Comparison of ENCODE assay signal across 25 mouse cellular contexts in the genomic region with DNA sequence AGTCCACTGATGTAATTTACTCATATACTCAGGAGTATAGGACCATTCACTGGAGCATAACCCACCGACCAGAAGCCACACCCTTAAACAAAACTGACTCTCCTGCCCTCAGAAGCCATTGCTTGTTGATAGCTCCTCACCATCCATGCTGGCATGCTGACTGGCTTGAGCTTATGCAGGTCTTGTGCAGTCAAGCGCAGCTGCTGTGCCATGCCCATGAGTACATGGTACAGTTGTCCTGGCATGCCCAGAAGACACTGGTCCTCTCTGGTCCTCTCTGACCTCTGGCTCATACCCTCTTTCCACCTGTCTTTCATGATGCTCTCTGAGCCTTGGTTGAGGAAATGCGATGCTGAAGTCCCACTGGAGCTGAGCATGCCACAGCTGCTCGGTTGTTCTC. TPM values are rescaled to one million over a fixed set of nuclear protein-coding genes. Genes with fewer than 3 reads are reported as not detected.
A peak's percentile ranks its signal among the peaks of the same experiment; 100 is the strongest.
DNase-seq lines count a peak whose midpoint lies in the region; ATAC-seq and TF ChIP-seq lines count a peak whose summit lies in the region.
"Had no signal": no experiment of that assay in that cellular context is flagged by ENCODE, and none has a peak within 500 bp of the region (broad histone marks: within the 10 kb centered on the region; RNA-seq: fewer than 3 reads in every experiment).

No protein-coding gene starts in this region.

- no peak overlapping the region for H3K4me2 ChIP-seq in intestine, embryonic 14.5 days (ENCODE audit: low read length)
- H3K4me2 ChIP-seq in intestine, embryonic 15.5 days (replicated peaks): no peak overlapping the region
- H3K4me2 ChIP-seq in myocyte (ENCODE audit: low read depth): no peak overlapping the region
- H3K4me2 ChIP-seq: embryonic facial prominence, embryonic 12.5 days; forebrain, embryonic 13.5 days; forebrain, embryonic 15.5 days had no signal

- no peaks in the 10 kb centered on the region for H3K36me3 ChIP-seq in intestine, embryonic 14.5 days (ENCODE audit: control insufficient read depth, insufficient read depth, low read length)
- no peaks in the 10 kb centered on the region for H3K36me3 ChIP-seq in intestine, embryonic 15.5 days
- H3K36me3 ChIP-seq in megakaryocyte, embryonic 14.5 days (replicated peaks; ENCODE audit: low read length): no peaks in the 10 kb centered on the region
- no peaks in the 10 kb centered on the region for H3K36me3 ChIP-seq in myocyte (ENCODE audit: control insufficient read depth, insufficient read depth)
- H3K36me3 ChIP-seq: embryonic facial prominence, embryonic 10.5 days; embryonic facial prominence, embryonic 12.5 days; forebrain, embryonic 15.5 days; G1E had no signal

- no peaks in the 10 kb centered on the region for H3K79me2 ChIP-seq in myocyte (ENCODE audit: control insufficient read depth, insufficient read depth)

- no peak overlapping the region for H3K4me3 ChIP-seq in intestine, embryonic 14.5 days (ENCODE audit: low read depth, low read length)
- H3K4me3 ChIP-seq in intestine, embryonic 15.5 days (replicated peaks): no peak overlapping the region
- peak overlapping the region; percentile 47 for H3K4me3 ChIP-seq in megakaryocyte, embryonic 14.5 days (replicated peaks)
- no peak overlapping the region for H3K4me3 ChIP-seq in myocyte
- H3K4me3 ChIP-seq: embryonic facial prominence, embryonic 10.5 days; embryonic facial prominence, embryonic 12.5 days; forebrain, embryonic 13.5 days; forebrain, embryonic 15.5 days had no signal

- 83% methylated on average over 4 of the region's 4 CpGs for WGBS in intestine, embryonic 14.5 days
- WGBS in intestine, embryonic 15.5 days: 79% methylated on average over 4 of the region's 4 CpGs

- no peak overlapping the region for H3K9ac ChIP-seq in intestine, embryonic 14.5 days (ENCODE audit: low read length)
- H3K9ac ChIP-seq in intestine, embryonic 15.5 days: no peak overlapping the region
- H3K9ac ChIP-seq: embryonic facial prominence, embryonic 12.5 days; forebrain, embryonic 13.5 days; forebrain, embryonic 15.5 days had no signal

- peak; percentile 34 for DNase-seq in intestine, embryonic 14.5 days (ENCODE audit: low spot score)
- DNase-seq: adrenal gland, adult 8-10 months; adrenal gland, postnatal 14 days; adrenal gland, postnatal 36 days; B cell, adult 2 months; cerebellum, adult 11-12 months; cerebellum, adult 2 months; cerebellum, adult 9-10 months; cerebellum, postnatal 10 days; cerebellum, postnatal 25 days had no signal

- no peak for TF ChIP-seq POLR2A in myocyte (IDR thresholded peaks at IDR 0.05; ENCODE audit: insufficient read length, low read depth)

- H3K27ac ChIP-seq in intestine, embryonic 14.5 days (ENCODE audit: low read depth): no peak overlapping the region
- no peak overlapping the region for H3K27ac ChIP-seq in intestine, embryonic 15.5 days
- H3K27ac ChIP-seq: embryonic facial prominence, embryonic 10.5 days; embryonic facial prominence, embryonic 12.5 days; forebrain, embryonic 13.5 days; forebrain, embryonic 15.5 days had no signal

- no peaks in the 10 kb centered on the region for H3K27me3 ChIP-seq in intestine, embryonic 14.5 days (replicated peaks; ENCODE audit: control insufficient read depth, insufficient read depth, low read length)
- no peaks in the 10 kb centered on the region for H3K27me3 ChIP-seq in intestine, embryonic 15.5 days (replicated peaks)
- H3K27me3 ChIP-seq in megakaryocyte, embryonic 14.5 days (replicated peaks): peaks cover 20% of the 10 kb centered on the region
- H3K27me3 ChIP-seq in myocyte (ENCODE audit: control insufficient read depth, insufficient read depth, insufficient read length): no peaks in the 10 kb centered on the region
- H3K27me3 ChIP-seq: CH12.LX; embryonic facial prominence, embryonic 12.5 days; forebrain, embryonic 13.5 days; forebrain, embryonic 15.5 days; Patski had no signal

- H3K4me1 ChIP-seq in intestine, embryonic 14.5 days (replicated peaks; ENCODE audit: control insufficient read depth, insufficient read depth, low read length): peaks cover 7% of the 10 kb centered on the region
- no peaks in the 10 kb centered on the region for H3K4me1 ChIP-seq in intestine, embryonic 15.5 days (replicated peaks)
- no peaks in the 10 kb centered on the region for H3K4me1 ChIP-seq in megakaryocyte, embryonic 14.5 days
- H3K4me1 ChIP-seq: embryonic facial prominence, embryonic 12.5 days had no signal

- no peak overlapping the region for H3ac ChIP-seq in myocyte (ENCODE audit: control insufficient read depth, insufficient read length)

- H3K9me3 ChIP-seq in intestine, embryonic 14.5 days (ENCODE audit: control insufficient read depth, low read length): peaks cover 6% of the 10 kb centered on the region
- no peaks in the 10 kb centered on the region; the same call in 1 of the 2 replicates for H3K9me3 ChIP-seq in intestine, embryonic 15.5 days
- peaks cover 10% of the 10 kb centered on the region for H3K9me3 ChIP-seq in megakaryocyte, embryonic 14.5 days
- H3K9me3 ChIP-seq: embryonic facial prominence, embryonic 12.5 days; forebrain, embryonic 15.5 days had no signal

- ATAC-seq in intestine, embryonic 14.5 days (replicated peaks; ENCODE audit: low FRiP score, low TSS enrichment, low read depth): no peak
- ATAC-seq in intestine, embryonic 15.5 days: no peak
- no peak for ATAC-seq in megakaryocyte, adult 5-6 weeks (ENCODE audit: poor library complexity, severe bottlenecking)
- ATAC-seq: activated CD4-positive, CD25-positive, alpha-beta regulatory T cell, adult 4 months; CD4-positive, CD25-positive, alpha-beta regulatory T cell, adult 4 months; forebrain, embryonic 13.5 days; forebrain, embryonic 15.5 days; Patski had no signal

TF ChIP-seq in myocyte, 11 proteins besides CTCF, POLR2A, EP300 and RAD21:
- TF ChIP-seq MYOD1 (IDR thresholded peaks at IDR 0.05; ENCODE audit: control insufficient read depth in 1 of 3, insufficient read length in 2 of 3, low read depth in 2 of 3) (peak in 2 of 3 experiments; percentile 34 to 43), MYOG (IDR thresholded peaks at IDR 0.05; ENCODE audit: control insufficient read depth in 1 of 3, insufficient read depth in 1 of 3, insufficient read length in 2 of 3, low read depth in 2 of 3) (peak in 2 of 3 experiments; percentile 62 to 64), REST (IDR thresholded peaks at IDR 0.05; ENCODE audit: insufficient read depth, insufficient read length) (no peak), POLR2AphosphoS2 (IDR thresholded peaks at IDR 0.05; ENCODE audit: insufficient read length, low read depth) (no peak)

RNA-seq across cellular contexts. Expression of a gene that starts 34.4 kb away (rescaled TPM):
- polyA plus RNA-seq in intestine, embryonic 14.5 days (2014; fragmentation: Nextera tagmentation; extraction: Ambion mirVana): 1.2 and 1.4 TPM in 2 replicates
- 0.86 and 1.2 TPM in 2 replicates for polyA plus RNA-seq in intestine, embryonic 15.5 days (2015; fragmentation: Nextera tagmentation; extraction: Ambion mirVana)
- 0.09 TPM in 1 of 2 replicates, not detected in the other for polyA plus RNA-seq in megakaryocyte, embryonic 14.5 days (2012; ENCODE audit: insufficient read depth, low replicate concordance)
- total RNA-seq in megakaryocyte, adult 5-6 weeks (2015): 0.11 TPM in 1 of 2 replicates, not detected in the other
- 0.37 TPM in 1 of 2 replicates, not detected in the other for total RNA-seq in megakaryocyte, adult 5-6 weeks (2017)
- 2.0 TPM for polyA plus RNA-seq in myocyte (2012; fragmentation: generic; extraction: Trizol)
- polyA plus RNA-seq: activated CD4-positive, CD25-positive, alpha-beta regulatory T cell, adult 4 months; CD4-positive, CD25-positive, alpha-beta regulatory T cell, adult 4 months; cortical plate, adult 2 months; forebrain, embryonic 11.5 days; forebrain, embryonic 13.5 days; forebrain, embryonic 15.5 days; G1E had no signal

RNA-seq across cellular contexts. Expression of a gene that starts 41.0 kb away (rescaled TPM):
- polyA plus RNA-seq in intestine, embryonic 14.5 days (2014; fragmentation: Nextera tagmentation; extraction: Ambion mirVana): 10.1 and 10.8 TPM in 2 replicates
- polyA plus RNA-seq in intestine, embryonic 15.5 days (2015; fragmentation: Nextera tagmentation; extraction: Ambion mirVana): 7.4 and 8.6 TPM in 2 replicates
- not detected in 2 replicates for polyA plus RNA-seq in megakaryocyte, embryonic 14.5 days (2012; ENCODE audit: insufficient read depth, low replicate concordance)
- total RNA-seq in megakaryocyte, adult 5-6 weeks (2015): not detected in 2 replicates
- total RNA-seq in megakaryocyte, adult 5-6 weeks (2017): not detected in 2 replicates
- 0.32 TPM for polyA plus RNA-seq in myocyte (2012; fragmentation: generic; extraction: Trizol)
- total RNA-seq: CH12.LX, G1E had no signal
- polyA plus RNA-seq: activated CD4-positive, CD25-positive, alpha-beta regulatory T cell, adult 4 months; CD4-positive, CD25-positive, alpha-beta regulatory T cell, adult 4 months; cortical plate, adult 2 months; forebrain, embryonic 11.5 days; forebrain, embryonic 13.5 days; forebrain, embryonic 15.5 days; G1E had no signal

RNA-seq across cellular contexts. Expression of a gene that starts 53.6 kb away (rescaled TPM):
- 2.5 and 2.8 TPM in 2 replicates for polyA plus RNA-seq in intestine, embryonic 14.5 days (2014; fragmentation: Nextera tagmentation; extraction: Ambion mirVana)
- 1.9 and 2.0 TPM in 2 replicates for polyA plus RNA-seq in intestine, embryonic 15.5 days (2015; fragmentation: Nextera tagmentation; extraction: Ambion mirVana)
- not detected in 2 replicates for polyA plus RNA-seq in megakaryocyte, embryonic 14.5 days (2012; ENCODE audit: insufficient read depth, low replicate concordance)
- total RNA-seq in megakaryocyte, adult 5-6 weeks (2015): not detected in 2 replicates
- not detected in 2 replicates for total RNA-seq in megakaryocyte, adult 5-6 weeks (2017)
- 0.11 TPM for polyA plus RNA-seq in myocyte (2012; fragmentation: generic; extraction: Trizol)
- total RNA-seq: CH12.LX had no signal
- polyA plus RNA-seq: activated CD4-positive, CD25-positive, alpha-beta regulatory T cell, adult 4 months; CD4-positive, CD25-positive, alpha-beta regulatory T cell, adult 4 months; cortical plate, adult 2 months; forebrain, embryonic 11.5 days; forebrain, embryonic 13.5 days; forebrain, embryonic 15.5 days; G1E had no signal
